Mouse (Mus musculus): Measurements from ENCODE around the gene Ddx20. TPM values are rescaled to one million over a fixed set of nuclear protein-coding genes. Genes with fewer than 3 reads are reported as not detected.
"Not testable (repeated sequence)": the region's sequence is repeated elsewhere in the genome, so short reads cannot be mapped to it uniquely, and the experiment has no call there.

Ddx20 gene
- polyA plus RNA-seq, 1 experiment from 2014 or later, result 37.0 TPM

- ATAC-seq (ENCODE audit: low read depth), result peak; percentile 50; the same call in 1 of the 2 replicates
- Histone ChIP-seq H3K4me1 (replicated peaks; ENCODE audit: control insufficient read depth, insufficient read depth, low read length) (peaks cover 35% of the 10 kb centered on the region), H3K9ac (ENCODE audit: low read length) (no peak overlapping the region), H3K27me3 (ENCODE audit: control insufficient read depth, insufficient read depth, low read depth, low read length) (no peaks in the 10 kb centered on the region), H3K36me3 (ENCODE audit: control insufficient read depth, insufficient read depth, low read length) (no peaks in the 10 kb centered on the region), H3K4me3 (ENCODE audit: low read length) (no peak overlapping the region), H3K9me3 (ENCODE audit: control insufficient read depth, low read length) (no peaks in the 10 kb centered on the region), H3K27ac (ENCODE audit: low read length) (no peak overlapping the region), H3K4me2 (ENCODE audit: low read depth, low read length) (no peak overlapping the region)
- 38% methylated on average over 6 of the region's 6 CpGs for WGBS
Measured at GRCm38 (mm10) chr3:105710246-105710645, 22.9 kb upstream of the Ddx20 start.

- peaks cover 34% of the 10 kb centered on the region for H3K4me1 ChIP-seq (replicated peaks; ENCODE audit: control insufficient read depth, insufficient read depth, low read length)
- no peak overlapping the region for H3K4me3 ChIP-seq (ENCODE audit: low read length)
- no peaks in the 10 kb centered on the region for H3K27me3 ChIP-seq (ENCODE audit: control insufficient read depth, insufficient read depth, low read depth, low read length)
- H3K4me2 ChIP-seq (ENCODE audit: low read depth, low read length), result no peak overlapping the region
- no peaks in the 10 kb centered on the region for H3K9me3 ChIP-seq (ENCODE audit: control insufficient read depth, low read length)
- 31% methylated on average over 7 of the region's 7 CpGs for WGBS
- H3K27ac ChIP-seq (ENCODE audit: low read length), result no peak overlapping the region
- ATAC-seq (ENCODE audit: low read depth), result no peak
- no peak overlapping the region for H3K9ac ChIP-seq (ENCODE audit: low read length)
- H3K36me3 ChIP-seq (ENCODE audit: control insufficient read depth, insufficient read depth, low read length), result no peaks in the 10 kb centered on the region
Measured at GRCm38 (mm10) chr3:105707590-105707989, 20.2 kb upstream of the Ddx20 start.

GRCm38 (mm10) chr3:105706366-105707020, 19.1 kb upstream of the Ddx20 start:
- 0 out of 2 replicates have a peak, but pooled peaks have one; percentile 13 for ATAC-seq (ENCODE audit: low read depth)
- peaks cover 34% of the 10 kb centered on the region for H3K4me1 ChIP-seq (replicated peaks; ENCODE audit: control insufficient read depth, insufficient read depth, low read length)
- no peak overlapping the region for H3K9ac ChIP-seq (ENCODE audit: low read length)
- peak overlapping the region; percentile 99 for H3K4me2 ChIP-seq (ENCODE audit: low read depth, low read length)
- WGBS, result 37% methylated on average over 4 of the region's 4 CpGs
- H3K9me3 ChIP-seq (ENCODE audit: control insufficient read depth, low read length), result no peaks in the 10 kb centered on the region
- peak overlapping the region; percentile 3; the same call in 1 of the 2 replicates for H3K27ac ChIP-seq (ENCODE audit: low read length)
- no peaks in the 10 kb centered on the region for H3K36me3 ChIP-seq (ENCODE audit: control insufficient read depth, insufficient read depth, low read length)
- H3K27me3 ChIP-seq (ENCODE audit: control insufficient read depth, insufficient read depth, low read depth, low read length), result no peaks in the 10 kb centered on the region
- peak overlapping the region; percentile 63; the same call in 1 of the 2 replicates for H3K4me3 ChIP-seq (ENCODE audit: low read length)

GRCm38 (mm10) chr3:105705561-105705960, 18.2 kb upstream of the Ddx20 start:
- H3K36me3 ChIP-seq (ENCODE audit: control insufficient read depth, insufficient read depth, low read length), result no peaks in the 10 kb centered on the region
- H3K4me2 ChIP-seq (ENCODE audit: low read depth, low read length), result peak overlapping the region; percentile 99
- WGBS, result 39% methylated on average over 3 of the region's 3 CpGs
- H3K27ac ChIP-seq (ENCODE audit: low read length), result peak overlapping the region; percentile 62; the same call in 1 of the 2 replicates
- H3K9me3 ChIP-seq (ENCODE audit: control insufficient read depth, low read length), result no peaks in the 10 kb centered on the region
- H3K27me3 ChIP-seq (ENCODE audit: control insufficient read depth, insufficient read depth, low read depth, low read length), result no peaks in the 10 kb centered on the region
- H3K4me3 ChIP-seq (ENCODE audit: low read length), result peak overlapping the region; percentile 63
- peaks cover 38% of the 10 kb centered on the region for H3K4me1 ChIP-seq (replicated peaks; ENCODE audit: control insufficient read depth, insufficient read depth, low read length)
- ATAC-seq (ENCODE audit: low read depth), result no peak
- peak overlapping the region; percentile 71 for H3K9ac ChIP-seq (ENCODE audit: low read length)

GRCm38 (mm10) chr3:105705061-105705549, 17.7 kb upstream of the Ddx20 start:
- ATAC-seq (ENCODE audit: low read depth), result peak; percentile 34
- no peaks in the 10 kb centered on the region for H3K9me3 ChIP-seq (ENCODE audit: control insufficient read depth, low read length)
- H3K4me1 ChIP-seq (replicated peaks; ENCODE audit: control insufficient read depth, insufficient read depth, low read length), result peaks cover 36% of the 10 kb centered on the region
- peak overlapping the region; percentile 71 for H3K9ac ChIP-seq (ENCODE audit: low read length)
- WGBS, result under 1% methylated on average over 28 of the region's 28 CpGs
- peak overlapping the region; percentile 63 for H3K4me3 ChIP-seq (ENCODE audit: low read length)
- H3K27ac ChIP-seq (ENCODE audit: low read length), result peak overlapping the region; percentile 62
- no peaks in the 10 kb centered on the region for H3K27me3 ChIP-seq (ENCODE audit: control insufficient read depth, insufficient read depth, low read depth, low read length)
- H3K4me2 ChIP-seq (ENCODE audit: low read depth, low read length), result peak overlapping the region; percentile 99
- no peaks in the 10 kb centered on the region for H3K36me3 ChIP-seq (ENCODE audit: control insufficient read depth, insufficient read depth, low read length)

- Histone ChIP-seq H3K9ac (ENCODE audit: low read length) (peak within 1 kb of the TSS; percentile 71), H3K27me3 (ENCODE audit: control insufficient read depth, insufficient read depth, low read depth, low read length) (no peaks in the 10 kb centered on the region), H3K4me1 (replicated peaks; ENCODE audit: control insufficient read depth, insufficient read depth, low read length) (peaks cover 35% of the 10 kb centered on the region), H3K9me3 (ENCODE audit: control insufficient read depth, low read length) (no peaks in the 10 kb centered on the region), H3K27ac (ENCODE audit: low read length) (peak within 1 kb of the TSS; percentile 62), H3K36me3 (ENCODE audit: control insufficient read depth, insufficient read depth, low read length) (no peaks in the 10 kb centered on the region), H3K4me3 (ENCODE audit: low read length) (peak within 1 kb of the TSS; percentile 63), H3K4me2 (ENCODE audit: low read depth, low read length) (peak within 1 kb of the TSS; percentile 99)
- ATAC-seq (ENCODE audit: low read depth), result peak; percentile 94
- WGBS, result 5% methylated on average over 37 of the region's 43 CpGs
Measured at GRCm38 (mm10) chr3:105704031-105705008, 16.9 kb upstream of the Ddx20 start, which contains the start of gene Inka2. Inka2 (plus strand) TSS chr3:105704599.

- ATAC-seq (ENCODE audit: low read depth), result no peak
- Histone ChIP-seq H3K27ac (ENCODE audit: low read length) (peak overlapping the region; percentile 19; the same call in 1 of the 2 replicates), H3K36me3 (ENCODE audit: control insufficient read depth, insufficient read depth, low read length) (no peaks in the 10 kb centered on the region), H3K4me1 (replicated peaks; ENCODE audit: control insufficient read depth, insufficient read depth, low read length) (peaks cover 39% of the 10 kb centered on the region), H3K4me3 (ENCODE audit: low read length) (no peak overlapping the region), H3K27me3 (ENCODE audit: control insufficient read depth, insufficient read depth, low read depth, low read length) (no peaks in the 10 kb centered on the region), H3K9me3 (ENCODE audit: control insufficient read depth, low read length) (no peaks in the 10 kb centered on the region), H3K9ac (ENCODE audit: low read length) (0 out of 2 replicates have a peak overlapping the region, but pooled peaks have one; percentile 14), H3K4me2 (ENCODE audit: low read depth, low read length) (peak overlapping the region; percentile 99)
- 51% methylated on average over 6 of the region's 6 CpGs for WGBS
Measured at GRCm38 (mm10) chr3:105703571-105703970, 16.2 kb upstream of the Ddx20 start.

GRCm38 (mm10) chr3:105701399-105701798, 14.0 kb upstream of the Ddx20 start:
- no peak overlapping the region for H3K9ac ChIP-seq (ENCODE audit: low read length)
- 41% methylated on average over 5 of the region's 5 CpGs for WGBS

GRCm38 (mm10) chr3:105700786-105701185, 13.4 kb upstream of the Ddx20 start:
- ATAC-seq (ENCODE audit: low read depth); H3K9ac ChIP-seq (ENCODE audit: low read length); H3K27me3 ChIP-seq (ENCODE audit: control insufficient read depth, insufficient read depth, low read depth, low read length); H3K4me3 ChIP-seq (ENCODE audit: low read length); H3K9me3 ChIP-seq (ENCODE audit: control insufficient read depth, low read length); H3K36me3 ChIP-seq (ENCODE audit: control insufficient read depth, insufficient read depth, low read length); H3K4me2 ChIP-seq (ENCODE audit: low read depth, low read length); H3K27ac ChIP-seq (ENCODE audit: low read length): not testable (repeated sequence)
- 18% methylated on average over 1 of the region's 1 CpGs for WGBS
- H3K4me1 ChIP-seq (replicated peaks; ENCODE audit: control insufficient read depth, insufficient read depth, low read length), result peaks cover 23% of the 10 kb centered on the region

More at GRCm38 (mm10) chr3:105701399-105701798, 14.0 kb upstream of the Ddx20 start:
- Histone ChIP-seq H3K9me3 (ENCODE audit: control insufficient read depth, low read length) (no peaks in the 10 kb centered on the region), H3K4me3 (ENCODE audit: low read length) (no peak overlapping the region), H3K27ac (ENCODE audit: low read length) (no peak overlapping the region), H3K4me2 (ENCODE audit: low read depth, low read length) (no peak overlapping the region), H3K36me3 (ENCODE audit: control insufficient read depth, insufficient read depth, low read length) (no peaks in the 10 kb centered on the region), H3K4me1 (replicated peaks; ENCODE audit: control insufficient read depth, insufficient read depth, low read length) (peaks cover 29% of the 10 kb centered on the region), H3K27me3 (ENCODE audit: control insufficient read depth, insufficient read depth, low read depth, low read length) (no peaks in the 10 kb centered on the region)
- no peak for ATAC-seq (ENCODE audit: low read depth)

Measured in lung, embryonic 16.5 days (tissue).